Mouse (Mus musculus): ENCODE results near the gene Srgn.
"Not testable (repeated sequence)": the region's sequence is repeated elsewhere in the genome, so short reads cannot be mapped to it uniquely, and the experiment has no call there.

Srgn gene

DNA sequence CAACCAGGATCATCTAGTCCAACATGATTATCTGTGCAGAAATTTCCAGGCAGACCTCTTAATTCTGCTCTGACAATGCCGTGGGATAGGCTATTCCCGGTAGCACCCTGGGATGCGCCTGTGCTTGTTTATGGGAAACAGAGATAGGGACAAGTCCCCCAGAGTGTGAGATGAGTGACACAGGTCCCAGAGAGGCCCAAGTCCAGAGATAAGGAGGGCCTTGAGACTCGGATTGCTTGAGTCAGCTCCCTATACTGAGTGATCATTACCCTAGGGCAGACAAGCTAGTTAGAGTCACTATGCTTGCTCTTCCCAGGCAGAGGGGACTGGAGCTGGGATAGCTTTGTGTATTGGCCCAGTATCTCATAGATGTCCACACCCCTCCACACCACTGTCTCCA is 5.5 kb downstream of the Srgn start:
- no peak for DNase-seq (ENCODE audit: low spot score in 2 of 2)

DNA sequence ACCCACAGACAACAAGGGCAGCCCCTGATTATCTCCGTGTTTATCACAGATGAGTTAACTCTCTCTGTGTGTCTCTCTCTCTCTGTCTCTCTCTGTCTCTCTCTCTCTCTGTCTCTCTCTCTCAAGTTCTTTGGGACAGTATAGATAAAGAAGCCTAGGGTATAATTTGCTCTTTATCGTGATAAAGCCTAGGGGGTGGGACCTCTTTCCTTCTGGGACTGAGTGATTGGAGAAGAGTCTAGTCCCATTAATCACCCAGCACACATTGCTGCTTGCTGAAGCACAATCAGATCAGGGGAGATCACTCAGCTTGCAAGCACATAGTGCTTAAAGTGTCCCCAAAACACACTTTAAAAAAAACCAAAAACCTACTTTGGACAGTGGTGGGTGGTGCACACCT is 6.3 kb downstream of the Srgn start:
- DNase-seq (ENCODE audit: low spot score in 2 of 2), result no peak

DNA sequence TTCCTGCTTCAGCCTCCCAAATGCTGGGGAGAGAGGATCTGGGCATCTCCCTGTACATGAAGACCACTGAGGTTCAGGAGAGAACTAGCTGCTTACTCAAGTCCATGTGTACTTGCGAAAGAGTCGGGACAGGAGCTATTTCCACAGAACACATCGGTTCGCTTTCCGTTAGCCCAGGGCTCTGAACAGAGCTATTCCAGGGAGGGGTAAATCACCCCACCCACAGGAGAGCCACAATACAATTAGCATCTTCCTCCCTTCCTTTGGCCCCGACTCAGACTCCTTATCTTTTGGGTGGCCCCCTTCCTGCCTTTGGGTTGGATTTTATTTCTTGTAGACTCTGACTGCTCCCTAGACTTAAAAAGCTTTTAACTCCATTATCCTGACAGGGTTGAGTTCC is 9.7 kb downstream of the Srgn start:
- no peak for DNase-seq (ENCODE audit: low spot score in 2 of 2)

DNA sequence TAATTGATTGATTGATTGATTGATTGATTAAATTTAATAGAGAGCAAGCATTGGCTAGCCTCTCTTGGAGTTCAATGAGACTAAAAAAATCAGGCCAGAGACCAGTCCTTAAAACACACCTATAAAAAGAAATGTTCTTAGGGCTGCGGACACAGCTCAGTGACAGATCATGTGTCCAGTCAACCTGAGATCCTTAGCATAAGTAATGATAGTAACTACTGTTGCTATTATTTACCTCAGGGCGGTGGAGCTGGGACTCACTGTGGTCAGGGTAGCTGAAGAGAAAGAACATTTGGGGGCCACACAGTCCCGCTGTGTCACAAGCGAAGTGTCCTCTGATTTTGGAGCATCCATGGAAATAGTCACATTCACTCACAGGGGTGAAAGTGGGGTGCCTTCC is 14.4 kb downstream of the Srgn start:
- no peak for DNase-seq (ENCODE audit: low spot score in 2 of 2)

DNA sequence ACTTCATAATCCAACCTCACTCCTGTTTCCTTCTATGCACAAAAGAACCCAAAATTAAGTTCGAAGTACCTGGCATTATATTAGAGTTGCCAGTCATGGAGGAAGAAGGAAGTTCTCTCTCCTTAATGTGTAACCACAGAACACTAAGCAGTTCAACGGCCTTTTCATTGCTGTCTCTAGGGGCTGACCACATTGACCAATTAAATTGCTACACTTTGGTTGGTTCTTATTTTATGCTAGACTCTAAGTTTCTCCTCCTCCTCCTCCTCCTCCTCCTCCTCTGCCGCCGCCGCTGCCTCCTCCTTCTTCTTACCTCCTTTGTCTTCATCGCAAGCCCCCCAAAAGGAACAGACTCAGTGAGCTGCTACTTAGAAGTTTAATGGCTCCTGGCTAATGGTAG is 15.7 kb downstream of the Srgn start:
- DNase-seq (ENCODE audit: low spot score in 2 of 2), result no peak

DNA sequence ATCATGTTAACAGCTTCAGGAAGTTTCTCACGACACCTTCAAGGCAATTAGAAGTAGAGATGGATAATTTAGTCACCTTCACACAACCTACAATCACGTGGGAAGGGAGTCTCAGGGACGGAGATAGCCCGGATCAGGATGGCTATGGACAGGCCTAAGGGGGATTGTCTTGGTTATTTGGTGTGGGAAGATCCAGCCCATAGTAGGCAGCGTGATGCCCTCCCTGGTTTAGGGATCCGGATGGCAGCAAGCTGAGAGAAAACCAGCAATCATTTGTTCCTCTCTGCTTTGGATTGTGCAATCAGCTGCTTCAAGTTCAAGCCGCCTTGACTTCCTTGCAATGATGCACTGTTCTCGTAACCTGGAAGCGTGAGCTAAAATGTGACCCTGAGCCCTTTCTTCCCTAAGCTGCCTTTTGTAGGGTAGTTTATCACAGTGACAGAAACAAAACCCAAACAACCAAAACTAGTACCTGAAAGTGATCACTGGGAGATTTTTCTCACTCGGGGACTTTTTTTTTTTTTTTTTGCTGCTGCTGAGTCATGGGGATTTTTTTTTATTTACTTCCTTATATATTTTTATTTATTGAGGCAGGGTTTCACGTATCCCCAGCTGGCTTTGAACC is 18.1 kb downstream of the Srgn start:
- DNase-seq (ENCODE audit: low spot score in 2 of 2), result no peak

DNA sequence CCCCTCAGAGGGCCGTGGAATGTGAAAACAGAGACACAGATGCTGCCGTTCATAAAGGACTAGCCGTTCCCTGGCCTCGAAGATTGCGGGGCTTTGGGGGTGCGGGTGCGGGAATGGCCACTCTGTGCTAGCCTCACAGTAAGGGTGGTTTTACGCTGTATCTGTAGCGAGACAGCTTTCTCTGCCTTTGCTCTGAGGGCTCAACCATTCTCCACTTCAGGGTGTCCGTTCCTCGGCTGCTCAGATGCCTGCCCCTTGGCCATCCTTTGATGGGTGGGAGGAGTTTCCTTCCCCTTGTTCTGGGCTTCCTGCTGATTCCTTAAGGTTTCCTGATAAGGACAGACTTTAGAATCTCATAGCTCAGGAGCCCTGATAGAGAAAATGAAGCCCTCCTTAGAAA is 18.8 kb downstream of the Srgn start:
- peak; percentile 36 to 50 for DNase-seq (ENCODE audit: low spot score in 2 of 2)

DNA sequence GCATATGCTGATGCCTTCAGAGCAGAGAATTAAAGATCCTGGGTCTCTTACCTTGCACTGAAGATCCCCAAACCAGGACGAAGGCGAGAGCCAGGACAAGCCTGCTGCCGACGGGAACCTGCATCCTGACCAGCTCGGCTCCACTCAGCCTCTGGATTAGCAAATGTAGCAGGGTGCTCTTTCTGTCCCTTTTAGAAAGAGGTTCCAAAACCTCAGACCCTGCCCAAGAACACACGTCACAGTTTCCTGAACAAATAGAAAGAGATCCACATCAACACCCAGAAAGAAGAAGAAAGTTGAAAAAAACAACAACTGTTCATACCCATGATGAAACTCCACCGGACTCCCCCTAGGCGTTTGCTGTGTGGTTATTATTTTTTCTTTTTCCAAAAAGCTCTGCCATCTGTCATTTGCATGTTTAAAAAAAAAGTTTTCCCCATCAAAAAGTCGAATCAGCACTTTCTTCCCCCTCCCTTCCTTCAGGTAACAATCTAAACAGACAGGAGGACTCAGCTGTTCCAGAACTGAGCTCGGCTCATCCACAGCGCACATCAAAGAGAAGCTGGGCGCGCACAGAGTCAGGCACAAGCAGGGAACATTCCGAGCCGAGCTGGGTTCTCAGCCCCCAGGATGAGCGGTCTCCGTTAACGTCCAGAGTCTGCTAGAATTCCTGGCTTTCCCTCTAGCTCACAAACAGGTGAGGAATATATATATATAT is 19.5 kb downstream of the Srgn start:
- peak; percentile 70 to 74 for DNase-seq (ENCODE audit: low spot score in 2 of 2)

DNA sequence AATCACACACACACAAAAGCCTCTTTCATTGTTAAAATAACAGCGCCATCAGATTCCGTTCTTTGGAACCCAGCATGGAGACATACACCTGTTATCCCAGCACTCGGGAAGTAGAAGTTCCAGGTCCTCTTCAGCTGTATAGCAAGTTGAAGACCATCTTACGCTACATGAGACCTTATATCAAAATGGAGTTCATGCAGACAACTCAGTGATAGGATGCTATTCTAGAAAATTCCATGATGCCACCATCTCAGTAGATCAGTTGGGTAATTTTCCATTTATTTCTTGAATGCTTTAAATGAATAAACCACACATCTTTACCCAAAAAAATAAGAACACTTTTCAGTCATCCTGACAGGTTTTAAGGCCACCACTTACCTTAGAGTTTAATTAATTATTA is 20.2 kb downstream of the Srgn start:
- DNase-seq (ENCODE audit: low spot score in 2 of 2), result no peak

DNA sequence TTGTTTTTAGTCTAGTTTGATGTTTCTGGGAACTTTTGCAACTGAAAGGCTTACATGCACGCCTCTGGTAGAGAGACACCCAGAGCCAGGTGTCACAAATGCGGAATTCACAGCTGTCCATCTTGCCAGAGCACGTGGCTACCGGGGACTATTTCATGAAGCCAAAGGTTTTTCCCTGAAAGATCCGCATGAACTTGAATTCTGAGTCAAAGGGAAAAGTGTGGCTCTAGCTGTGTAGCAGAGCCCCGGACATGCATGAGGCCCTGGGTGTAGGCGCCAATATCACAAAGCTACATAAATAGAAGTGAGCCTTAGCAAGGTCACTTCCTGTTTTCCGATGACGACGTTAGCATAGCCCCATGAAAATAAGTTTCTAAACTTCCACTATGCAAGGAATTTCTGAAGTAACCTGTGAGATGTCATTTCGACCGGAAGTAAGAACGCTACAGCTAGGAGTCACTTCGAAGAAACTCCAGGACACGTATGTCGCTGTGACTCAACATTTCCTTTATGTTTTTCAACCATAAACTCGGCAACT is 21.2 kb downstream of the Srgn start:
- DNase-seq (ENCODE audit: low spot score in 2 of 2), result peak; percentile 51 to 55

DNA sequence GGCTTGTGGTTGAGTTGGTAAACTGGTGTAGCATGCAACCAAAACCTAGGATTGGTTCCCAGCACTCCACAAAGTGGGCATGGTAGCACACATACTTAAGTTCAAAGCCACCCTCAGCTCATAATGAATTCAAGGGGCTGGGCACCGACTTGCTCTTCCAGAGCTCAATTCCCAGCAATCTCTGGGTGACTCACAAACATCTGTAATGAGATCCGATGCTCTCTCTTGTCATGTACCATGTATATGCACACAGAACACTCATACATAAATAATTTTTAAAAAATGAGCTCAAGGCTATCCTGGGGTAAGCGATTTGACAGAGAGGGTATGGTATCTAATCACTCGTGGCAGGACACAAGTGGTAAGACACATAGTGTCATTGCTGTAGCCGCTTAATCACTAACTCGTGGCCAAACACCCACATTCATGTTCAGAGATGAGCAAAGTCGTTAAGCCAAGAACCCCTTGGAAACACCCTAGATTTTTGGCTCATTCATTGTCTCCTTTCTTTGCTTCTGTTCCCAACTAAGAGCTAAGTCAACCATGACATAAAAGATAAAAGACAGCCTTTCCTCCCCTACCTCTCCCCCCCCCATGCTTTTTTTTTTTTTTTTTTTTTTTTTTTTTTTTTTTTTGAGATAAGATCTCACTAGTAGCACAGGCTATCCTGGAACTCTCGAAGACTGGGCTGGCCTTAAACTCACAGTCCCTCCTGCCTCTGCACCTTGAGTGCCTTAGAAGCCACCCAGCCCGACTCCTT is 21.8 kb downstream of the Srgn start:
- DNase-seq (ENCODE audit: low spot score in 2 of 2), result no peak

DNA sequence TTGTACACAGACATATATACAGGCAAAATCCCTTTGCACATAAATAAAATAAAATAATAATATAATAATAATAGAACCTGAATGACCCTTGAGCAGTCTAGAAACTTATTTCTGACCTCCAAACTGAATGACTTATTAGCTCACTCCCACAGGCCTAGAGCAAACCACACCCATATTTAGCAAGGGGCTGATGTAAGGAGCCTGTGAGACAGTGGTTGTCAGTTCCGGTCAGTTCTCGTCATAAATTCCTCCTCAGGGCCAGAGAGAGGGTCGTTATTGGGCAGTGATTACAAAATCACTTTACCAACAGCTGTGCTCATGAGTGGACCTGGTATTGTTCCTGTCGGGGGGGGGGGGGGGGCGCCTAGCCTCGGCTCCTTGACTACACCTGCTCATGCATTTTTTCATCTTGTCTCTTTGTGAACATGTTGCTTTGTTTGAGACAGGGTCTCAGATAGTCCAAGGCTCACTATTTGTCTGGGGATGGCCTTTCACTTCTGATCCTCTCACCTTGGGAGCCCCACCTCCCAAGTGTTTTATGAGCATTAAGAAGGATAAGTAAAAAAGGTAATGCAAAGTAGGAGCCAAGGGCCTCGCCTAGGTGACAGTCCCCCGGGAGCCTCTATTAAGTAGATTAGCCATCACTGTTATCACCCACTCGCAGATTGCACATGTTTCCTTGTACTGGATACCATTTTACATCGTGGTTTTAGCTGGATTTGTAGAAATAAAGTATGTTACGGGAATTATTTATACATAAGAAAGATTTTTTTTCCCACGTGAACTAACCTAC is 23.2 kb downstream of the Srgn start:
- DNase-seq (ENCODE audit: low spot score in 2 of 2), result peak in 1 of 2 experiments; percentile 33

DNA sequence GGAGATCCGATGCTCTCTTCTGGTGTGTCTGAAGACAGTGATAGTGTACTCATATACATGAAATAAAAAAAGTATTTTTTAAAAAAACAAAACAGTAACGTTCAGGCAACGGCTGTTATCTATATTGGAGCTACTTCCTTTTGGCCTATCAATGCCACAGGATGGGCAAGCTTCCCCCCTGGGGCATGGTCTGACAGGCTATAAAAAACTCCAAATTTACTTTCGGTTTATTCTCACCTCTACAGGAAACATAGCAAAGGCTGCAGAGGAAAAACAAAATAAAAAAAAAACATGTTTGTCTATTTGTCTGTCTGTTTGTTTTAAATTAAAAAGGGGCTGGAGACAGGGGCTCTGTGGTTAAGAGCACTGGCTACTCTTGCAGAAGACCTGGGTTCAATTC is 23.9 kb downstream of the Srgn start:
- DNase-seq (ENCODE audit: low spot score in 2 of 2), result peak in 1 of 2 experiments; percentile 36

DNA sequence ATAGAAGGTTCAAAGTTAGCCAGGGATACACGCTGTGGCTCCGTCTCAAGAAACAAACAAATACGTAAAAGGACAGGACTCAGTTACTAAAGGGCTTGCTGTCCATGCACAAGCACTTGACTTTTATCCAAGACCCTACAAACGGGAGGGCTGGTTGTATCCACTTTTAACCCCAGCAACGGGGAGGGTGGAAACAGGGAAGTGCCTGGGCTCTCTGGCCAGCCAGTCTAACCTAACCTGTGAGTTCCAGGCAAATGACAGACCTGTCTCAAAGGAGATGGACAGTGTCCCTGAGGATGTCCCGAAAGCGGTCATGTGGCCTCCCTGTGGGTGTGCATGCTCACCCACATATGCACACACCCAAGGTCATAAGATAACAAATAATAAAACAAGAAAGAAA is 25.3 kb downstream of the Srgn start:
- peak in 1 of 2 experiments; percentile 32 for DNase-seq (ENCODE audit: low spot score in 2 of 2)

DNA sequence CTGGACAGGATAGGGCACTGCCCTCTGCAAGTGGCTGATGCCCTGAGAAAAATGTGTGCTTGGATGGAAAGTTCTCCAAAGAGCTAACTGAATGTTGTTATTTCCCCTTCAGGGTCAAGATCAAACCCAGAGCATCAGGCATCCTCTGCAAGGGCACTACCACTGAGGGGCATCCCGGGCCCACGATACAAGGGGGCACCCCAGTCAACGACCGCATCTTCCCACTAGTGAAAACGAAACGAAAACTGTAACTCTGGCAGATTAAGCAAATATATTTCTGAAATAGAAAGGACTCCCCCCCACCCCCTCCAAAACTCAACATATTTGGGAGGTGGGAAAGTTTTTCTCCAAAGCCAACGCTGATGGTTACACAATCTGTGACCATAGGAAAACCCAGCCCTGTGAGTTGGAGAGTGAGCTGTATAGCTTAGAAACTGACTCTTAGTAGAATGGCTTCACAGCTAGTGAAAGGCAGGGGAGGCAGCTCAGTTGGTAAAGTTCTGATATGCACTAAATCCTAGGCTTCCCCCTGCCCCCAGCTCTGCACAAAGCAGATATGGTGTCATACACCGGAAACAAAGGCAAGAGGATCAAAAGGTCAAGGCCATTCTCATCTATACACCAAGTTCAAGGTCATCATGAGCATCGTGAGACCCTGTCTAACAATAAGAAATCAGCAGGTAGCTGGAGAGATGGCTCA is 26.2 kb downstream of the Srgn start:
- peak; percentile 45 for DNase-seq (ENCODE audit: low spot score in 2 of 2)

DNA sequence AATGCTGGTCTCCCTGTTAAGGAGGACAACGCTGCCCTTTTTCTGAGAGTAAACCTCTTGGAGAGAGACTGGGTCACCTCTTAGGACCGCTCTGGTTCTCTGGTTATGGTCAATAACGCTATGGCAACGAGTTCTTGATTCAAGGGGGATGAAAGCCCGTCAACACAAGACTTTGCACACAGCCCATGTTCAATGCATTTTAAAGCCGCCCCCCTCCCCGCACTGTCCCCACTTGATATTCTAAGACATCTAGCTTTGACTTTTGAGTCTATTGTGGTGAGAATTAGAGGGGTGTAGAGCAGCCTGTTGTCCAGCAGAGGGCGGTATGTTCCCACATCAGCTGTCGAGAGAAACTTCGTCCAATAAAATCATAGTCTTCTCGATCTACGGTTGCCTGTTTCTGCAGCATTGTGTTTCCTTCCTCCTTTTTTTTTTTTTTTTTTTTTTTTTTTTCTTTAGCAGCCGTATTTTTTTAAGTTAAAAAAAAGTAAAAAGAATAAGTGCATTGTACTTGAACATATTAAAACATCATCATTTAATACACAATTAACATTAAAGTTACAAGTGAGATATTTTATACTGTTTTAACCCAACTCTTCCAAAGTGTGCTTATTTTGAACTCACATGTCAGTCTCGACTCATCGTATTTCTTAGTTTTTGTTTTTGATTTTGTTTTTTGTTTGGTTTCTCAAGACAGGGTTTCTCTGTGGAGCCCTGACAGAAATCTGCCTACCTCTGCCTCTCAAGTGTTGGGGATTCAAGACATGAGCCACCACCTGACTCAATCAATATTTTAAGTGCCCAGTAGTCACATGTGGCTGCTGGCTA is 26.9 kb downstream of the Srgn start:
- DNase-seq (ENCODE audit: low spot score in 2 of 2), result peak; percentile 58 to 80

DNA sequence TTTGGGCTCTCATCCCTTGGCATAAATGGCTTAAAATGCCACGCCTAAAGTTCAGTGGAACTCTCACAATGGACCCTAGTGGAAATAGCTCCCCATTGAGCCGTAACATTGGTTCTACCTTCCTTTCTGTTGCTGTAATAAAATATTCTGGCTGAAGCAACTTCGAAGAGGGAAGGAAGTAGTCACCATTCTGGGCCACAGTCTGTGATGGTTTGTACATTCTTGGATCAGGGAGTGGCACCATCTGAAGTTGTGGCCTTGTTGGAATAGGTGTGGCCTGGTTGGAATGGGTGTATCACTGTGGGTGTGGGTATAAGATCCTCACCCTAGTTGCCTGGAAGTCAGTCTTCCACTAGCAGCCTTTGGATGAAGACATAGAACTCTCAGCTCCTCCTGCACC is 35.6 kb downstream of the Srgn start:
- DNase-seq (ENCODE audit: low spot score in 2 of 2), result not testable (repeated sequence)

DNA sequence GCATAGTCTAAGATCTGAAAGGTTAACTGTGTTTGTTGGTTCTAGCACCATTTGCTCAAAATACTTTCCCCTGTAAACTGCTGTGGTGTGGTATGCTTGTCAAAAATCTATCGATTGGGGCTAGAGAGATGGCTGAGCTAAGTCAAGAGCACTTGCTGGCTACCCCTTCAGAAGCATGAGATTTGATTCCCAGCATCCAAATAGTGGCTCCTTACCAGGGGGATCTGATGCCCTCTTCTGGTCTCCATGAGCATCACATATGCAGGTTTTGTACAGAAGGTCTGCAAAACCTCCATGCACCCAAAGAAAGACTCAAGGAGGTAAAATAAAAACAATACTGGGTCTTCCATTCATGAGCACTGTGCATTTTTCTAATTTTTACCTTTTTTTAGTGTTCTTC is 39.0 kb downstream of the Srgn start:
- DNase-seq (ENCODE audit: low spot score in 2 of 2), result peak in 1 of 2 experiments; percentile 59

DNA sequence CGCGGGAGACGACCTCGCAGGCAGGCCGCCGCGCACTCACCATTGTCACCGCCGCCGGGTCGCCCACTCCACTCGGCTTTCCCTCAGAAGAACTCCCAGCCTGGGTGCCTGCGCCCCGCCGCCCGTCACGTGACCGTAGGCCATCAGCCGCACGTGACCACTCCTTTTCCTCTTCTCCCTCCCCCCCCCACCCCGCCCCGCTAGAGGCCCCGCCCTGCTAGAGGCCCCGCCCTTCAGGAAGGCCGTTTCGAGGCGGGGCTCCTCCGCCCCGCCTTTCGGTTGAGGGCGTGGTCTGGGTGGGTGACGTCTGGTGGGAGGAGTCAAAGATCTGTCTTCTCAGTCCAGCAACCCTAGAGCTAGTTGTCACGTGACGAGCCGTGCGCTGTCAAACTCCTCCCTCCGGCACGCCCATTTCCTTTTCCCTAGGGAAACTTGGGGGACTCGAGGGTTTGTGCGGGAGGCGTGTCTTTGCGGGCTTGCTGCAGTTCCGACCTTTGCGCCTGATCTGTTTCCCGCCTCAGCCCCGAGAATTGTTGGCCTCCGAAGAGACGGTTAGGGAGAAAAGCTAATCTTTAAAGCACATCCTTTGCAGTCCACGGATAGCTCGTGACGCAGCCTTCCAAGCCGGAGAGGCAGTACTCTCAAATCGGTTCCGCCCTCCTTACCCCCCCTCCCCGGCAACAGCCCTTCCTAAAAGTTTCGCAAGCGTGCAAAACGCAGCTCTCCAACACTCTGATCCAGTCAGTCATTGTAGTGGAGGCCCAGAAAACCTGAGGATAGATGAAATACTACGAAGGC is 40.4 kb downstream of the Srgn start, which contains the start of gene Vps26a:
Vps26a (minus strand) TSS at position 188 of the 798 bp plus-strand sequence.
- DNase-seq (ENCODE audit: low spot score in 2 of 2), result peak; percentile 99

Measured in spleen, postnatal 10 days (tissue).